Mouse (Mus musculus) lung, postnatal 0 days (tissue): ENCODE measurements around the gene Eef1akmt1. TPM values are rescaled to one million over a fixed set of nuclear protein-coding genes. Genes with fewer than 3 reads are reported as not detected.

Experiments used
- ATAC-seq: fragments of 200-750 bp; cut with Nextera tagmentation; 2 replicates; pipeline ENCODE4 v1.8.0; 2017; ENCODE audit warnings: moderate library complexity
- DNase-seq: peaks from one replicate; pipeline ENCODE4 v3.0.0-alpha.2; 2016; ENCODE audit warnings: low spot score
- H3K27ac ChIP-seq: fragments of 300-500 bp; sonication (generic); 2 replicates; pipeline ENCODE4 v1.5.1; 2014; ENCODE audit warnings: antibody characterized with exemption, mild to moderate bottlenecking, low read length, mixed read lengths
- H3K27me3 ChIP-seq: fragments of 300-500 bp; sonication (generic); replicated peaks from 2 replicates; pipeline ENCODE4 v1.6.1; 2014; ENCODE audit warnings: low read length, mixed read lengths; ENCODE audit not compliant: insufficient read depth
- H3K36me3 ChIP-seq: fragments of 300-500 bp; sonication (generic); 2 replicates; pipeline ENCODE4 v1.6.1; 2014; ENCODE audit warnings: low read length, mixed read lengths; ENCODE audit not compliant: insufficient read depth
- H3K4me1 ChIP-seq: fragments of 300-500 bp; sonication (generic); 2 replicates; pipeline ENCODE4 v1.6.1; 2014; ENCODE audit warnings: antibody characterized with exemption, low read depth, low read length, mixed read lengths; ENCODE audit not compliant: insufficient read depth
- H3K4me2 ChIP-seq: fragments of 300-500 bp; sonication (generic); replicated peaks from 2 replicates; pipeline ENCODE4 v1.6.1; 2014; ENCODE audit warnings: low read depth, mild to moderate bottlenecking, low read length, moderate library complexity, mixed read lengths
- H3K4me3 ChIP-seq: fragments of 300-500 bp; sonication (generic); 2 replicates; pipeline ENCODE4 v1.5.1; 2014; ENCODE audit warnings: low read depth, low read length
- H3K9ac ChIP-seq: fragments of 300-500 bp; sonication (generic); replicated peaks from 2 replicates; pipeline ENCODE4 v1.6.1; 2014; ENCODE audit warnings: low read depth, mild to moderate bottlenecking
- H3K9me3 ChIP-seq: fragments of 300-500 bp; sonication (generic); 2 replicates; pipeline ENCODE4 v1.6.1; 2016; ENCODE audit warnings: low read length, mixed read lengths
- CTCF ChIP-seq: IDR thresholded peaks from 2 replicates; pipeline ENCODE4 v1.5.1; 2016; ENCODE audit warnings: antibody characterized with exemption, mild to moderate bottlenecking
- EP300 ChIP-seq: IDR thresholded peaks from 2 replicates; pipeline ENCODE4 v1.6.1; 2016; ENCODE audit warnings: antibody characterized with exemption, mild to moderate bottlenecking, control low read depth
- WGBS: fragments of 180-500 bp; shearing (Covaris S2); extraction: QIAGEN DNeasy Blood & Tissue Kit; methylation state at CpG from one replicate; pipeline ENCODE4 v1.1.7; 2014; 5-methylcytosine and 5-hydroxymethylcytosine counted together
- polyA plus RNA-seq: library from polyadenylated mRNA; unstranded; fragments of >200 nt; fragmentation: Nextera tagmentation; extraction: Ambion mirVana; gene quantifications from 2 replicates; pipeline ENCODE4 v1.2.1, GENCODE M21; 2015

The Eef1akmt1 gene
- polyA plus RNA-seq, 1 experiment from 2014 or later = 64.1 TPM

- ATAC-seq (no peak), DNase-seq (no peak)
- no peak overlapping the region for H3K27ac ChIP-seq
- H3K4me3 ChIP-seq = no peak overlapping the region
- H3K36me3 ChIP-seq = no peaks in the 10 kb centered on the region
- no peaks in the 10 kb centered on the region for H3K4me1 ChIP-seq
- H3K9me3 ChIP-seq = no peaks in the 10 kb centered on the region
- H3K9ac ChIP-seq = no peak overlapping the region
- WGBS = 90% methylated on average over 9 of the region's 9 CpGs
- no peaks in the 10 kb centered on the region for H3K27me3 ChIP-seq
- no peak overlapping the region for H3K4me2 ChIP-seq
- TF ChIP-seq EP300 (no peak), CTCF (no peak)
Observed at GRCm38 (mm10) chr14:57523762-57524161, 47.6 kb downstream of the Eef1akmt1 start.

- no peak for DNase-seq
- Histone ChIP-seq H3K4me3 (no peak overlapping the region), H3K27ac (no peak overlapping the region), H3K27me3 (no peaks in the 10 kb centered on the region), H3K36me3 (no peaks in the 10 kb centered on the region), H3K9me3 (no peaks in the 10 kb centered on the region), H3K4me1 (no peaks in the 10 kb centered on the region), H3K9ac (no peak overlapping the region), H3K4me2 (no peak overlapping the region)
- TF ChIP-seq EP300 (no peak), CTCF (no peak)
- 84% methylated on average over 7 of the region's 7 CpGs for WGBS
- no peak for ATAC-seq
Observed at GRCm38 (mm10) chr14:57517001-57517400, 54.4 kb downstream of the Eef1akmt1 start.

- H3K4me2 ChIP-seq = no peak overlapping the region
- TF ChIP-seq CTCF (no peak), EP300 (no peak)
- no peaks in the 10 kb centered on the region for H3K4me1 ChIP-seq
- H3K9me3 ChIP-seq = no peaks in the 10 kb centered on the region
- ATAC-seq = no peak
- H3K27me3 ChIP-seq = no peaks in the 10 kb centered on the region
- H3K9ac ChIP-seq = no peak overlapping the region
- WGBS = 27% methylated on average over 6 of the region's 6 CpGs
- DNase-seq = no peak
- no peak overlapping the region for H3K27ac ChIP-seq
- H3K4me3 ChIP-seq = no peak overlapping the region
- H3K36me3 ChIP-seq = no peaks in the 10 kb centered on the region
Observed at GRCm38 (mm10) chr14:57515156-57515762, 56.2 kb downstream of the Eef1akmt1 start.

GRCm38 (mm10) chr14:57509554-57509953 is 61.9 kb downstream of the Eef1akmt1 start:
- ATAC-seq (peak; percentile 94), DNase-seq (peak; percentile 84)
- 28% methylated on average over 6 of the region's 6 CpGs for WGBS
- Histone ChIP-seq H3K9ac (no peak overlapping the region), H3K36me3 (no peaks in the 10 kb centered on the region), H3K9me3 (no peaks in the 10 kb centered on the region), H3K27me3 (no peaks in the 10 kb centered on the region), H3K4me3 (no peak overlapping the region), H3K4me2 (no peak overlapping the region), H3K4me1 (no peaks in the 10 kb centered on the region), H3K27ac (peak overlapping the region; percentile 16; the same call in 1 of the 2 replicates)
- TF ChIP-seq CTCF (peak; percentile 48), EP300 (no peak)

GRCm38 (mm10) chr14:57503729-57504128 is 67.7 kb downstream of the Eef1akmt1 start:
- Histone ChIP-seq H3K9ac (no peak overlapping the region), H3K4me3 (no peak overlapping the region), H3K27ac (no peak overlapping the region), H3K9me3 (no peaks in the 10 kb centered on the region), H3K27me3 (no peaks in the 10 kb centered on the region), H3K4me2 (no peak overlapping the region), H3K4me1 (no peaks in the 10 kb centered on the region), H3K36me3 (no peaks in the 10 kb centered on the region)
- DNase-seq (no peak), ATAC-seq (no peak)
- no peak for TF ChIP-seq CTCF
- no peak for TF ChIP-seq EP300
- WGBS = 87% methylated on average over 6 of the region's 6 CpGs

Other genes starting within 250 kb of the Eef1akmt1 start
- gene Cryl1, start 173.1 kb downstream of the Eef1akmt1 start, polyA plus RNA-seq = 16.0 and 17.5 TPM in 2 replicates
- 11.0 and 14.8 TPM in 2 replicates for gene Ift88, start 147.6 kb downstream of the Eef1akmt1 start, polyA plus RNA-seq
- 9.1 and 9.4 TPM in 2 replicates for gene Il17d, start 46.8 kb downstream of the Eef1akmt1 start, polyA plus RNA-seq
- 6.4 and 7.0 TPM in 2 replicates for gene Xpo4, start 93.8 kb upstream of the Eef1akmt1 start, polyA plus RNA-seq
- gene Gm49361, start 174.5 kb upstream of the Eef1akmt1 start, polyA plus RNA-seq = not detected in 2 replicates
- gene Lats2, start 186.8 kb upstream of the Eef1akmt1 start, polyA plus RNA-seq = 24.2 and 27.5 TPM in 2 replicates
- gene Sap18, start 226.6 kb upstream of the Eef1akmt1 start, polyA plus RNA-seq = 16.5 and 18.9 TPM in 2 replicates